Mouse (Mus musculus) heart, postnatal 36 days (tissue): Measurements from ENCODE around the gene Atf5. TPM values are rescaled to one million over a fixed set of nuclear protein-coding genes. Genes with fewer than 3 reads are reported as not detected.
A peak's percentile ranks its signal among the peaks of the same experiment; 100 is the strongest.

Source experiments
- DNase-seq, 2 experiments: peaks; one replicate each; pipeline ENCODE4 v3.0.0; 2021 to 2022
- intact Hi-C: fragments of 180-260 bp; cut with DNase I; formaldehyde crosslinking; loops from one replicate; pipeline ENCODE4 v1.15.1; 2025
- total RNA-seq, 2 experiments: library from RNA; stranded (reverse); gene quantifications; 2 replicates each; pipeline ENCODE4 v1.2.3; 2021

Gene Atf5
- total RNA-seq = 10 to 100 TPM; 54.3 to 62.0 TPM

DNA sequence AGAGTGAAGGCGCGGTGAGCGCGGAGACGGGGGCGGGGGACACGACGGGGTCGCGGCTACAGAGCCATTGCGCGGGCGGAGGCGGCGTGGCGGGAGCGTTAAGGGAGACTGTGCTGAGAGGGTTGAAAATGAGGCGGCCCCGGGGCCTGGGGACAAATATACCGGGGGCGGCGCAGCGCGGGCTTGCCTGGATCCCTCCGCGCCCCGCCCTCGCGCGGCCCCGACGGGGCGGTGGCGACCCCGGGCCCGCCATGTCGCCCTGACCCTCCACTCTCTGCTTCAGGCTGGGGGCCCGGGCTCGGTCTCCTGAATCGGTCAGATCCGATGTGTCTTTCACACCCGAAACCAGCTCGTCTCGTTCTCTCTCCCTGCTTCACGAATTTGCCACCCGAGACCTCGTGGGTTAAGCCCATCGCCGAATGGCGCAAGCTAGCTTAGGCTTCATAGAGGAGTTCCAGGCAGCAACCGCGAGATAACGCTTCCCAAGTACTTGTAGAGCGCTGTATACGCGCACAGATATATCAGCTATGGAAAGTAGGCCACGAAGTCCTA, at the start of gene Atf5:
Gene Atf5, minus strand, starts transcription at position 189 of the 552 bp plus-strand sequence.
- intact Hi-C loops = no loop called here
- peak; percentile 68 to 81 for DNase-seq

DNA sequence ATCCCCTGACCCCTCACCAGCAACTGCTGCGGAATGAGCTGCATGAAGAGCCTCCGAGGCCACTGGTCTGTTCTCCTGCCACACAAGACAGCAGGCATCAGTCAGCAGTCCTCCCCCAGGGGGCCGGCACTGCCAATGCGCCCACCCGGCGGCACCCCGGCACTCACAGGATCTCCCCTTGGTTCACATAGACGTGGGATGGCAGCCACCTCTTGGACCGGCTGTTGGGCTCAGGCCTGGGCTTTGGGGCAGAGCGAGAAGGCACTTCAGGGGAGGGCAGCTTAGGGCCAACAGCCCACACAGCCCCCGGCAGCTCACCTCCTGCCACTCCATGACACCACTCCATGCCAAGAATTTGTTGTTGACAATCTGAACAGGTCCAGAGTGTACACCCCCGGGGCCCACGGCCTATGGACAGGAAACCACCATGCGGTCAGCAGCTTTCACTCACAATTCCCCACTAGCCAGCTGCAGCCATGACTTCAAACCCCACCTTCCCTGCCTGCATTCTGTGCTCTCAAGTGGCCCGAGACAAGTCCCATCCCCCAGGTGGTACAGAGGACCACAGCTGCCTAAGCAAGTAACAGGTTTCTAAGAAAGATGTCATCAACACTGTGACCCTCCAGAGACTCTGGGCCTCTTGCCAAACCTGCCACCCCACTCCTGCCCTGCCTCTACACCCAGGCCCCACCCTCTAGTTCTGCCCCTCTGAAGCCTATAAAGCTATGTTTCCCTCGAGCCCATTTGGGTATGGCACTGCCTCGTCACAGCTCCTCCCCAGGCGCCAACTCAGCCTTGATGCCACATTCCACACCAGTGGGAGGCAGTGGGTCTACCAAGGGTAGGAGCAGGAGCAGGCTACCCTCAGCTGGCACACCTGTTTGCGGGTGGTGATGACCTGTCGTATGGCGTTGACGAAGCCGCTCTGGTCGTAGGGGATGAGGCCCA, 48.4 kb upstream of the Atf5 start:
- intact Hi-C loops = no loop called here
- DNase-seq = no peak

DNA sequence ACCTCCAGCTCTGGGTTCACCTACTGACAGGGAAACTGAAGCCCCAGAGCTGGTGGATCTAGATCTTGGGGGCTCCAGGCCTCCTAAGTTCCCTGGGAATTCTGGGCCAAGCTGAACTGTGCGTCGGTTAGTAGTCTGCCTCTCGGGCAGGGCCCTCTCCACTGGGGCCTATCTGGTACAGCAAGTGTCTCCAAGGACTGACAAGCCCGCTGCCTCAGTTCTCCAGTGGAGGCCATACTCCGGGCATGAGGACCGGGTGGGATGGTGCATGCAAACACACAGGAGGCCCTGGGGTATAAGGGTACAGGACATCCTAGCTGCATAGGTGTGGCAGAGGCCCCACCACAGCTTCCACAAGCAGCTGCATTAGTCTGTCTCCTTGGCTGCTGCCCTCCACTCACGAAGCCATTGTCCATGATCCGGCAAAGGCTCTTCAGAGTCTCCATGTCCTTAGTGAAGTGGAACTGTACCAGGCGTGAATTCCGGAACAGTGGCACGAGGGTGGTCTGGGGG, 47.6 kb upstream of the Atf5 start:
- intact Hi-C loops = no loop called here
- DNase-seq = no peak

DNA sequence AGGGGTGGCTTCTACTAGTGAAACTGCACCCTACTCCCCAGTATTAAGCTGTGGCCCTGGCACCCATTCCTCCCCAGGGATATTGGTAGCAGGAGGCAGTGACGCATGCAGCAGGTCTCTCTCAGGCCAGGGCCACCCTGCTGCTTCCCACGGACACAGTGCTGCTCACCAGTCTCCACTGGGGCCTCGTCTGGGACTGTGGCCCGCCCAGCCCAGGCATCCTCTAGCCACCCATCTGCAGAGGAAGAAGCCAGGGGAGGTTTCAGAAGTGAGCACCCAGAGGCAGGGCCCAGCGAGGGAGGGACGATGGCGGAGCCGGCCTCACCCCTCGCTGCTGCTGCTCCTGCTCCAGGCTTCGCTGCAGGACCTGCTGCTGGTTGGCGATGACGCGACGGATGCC, 46.8 kb upstream of the Atf5 start:
- DNase-seq = no peak
- intact Hi-C loops = no loop called here

DNA sequence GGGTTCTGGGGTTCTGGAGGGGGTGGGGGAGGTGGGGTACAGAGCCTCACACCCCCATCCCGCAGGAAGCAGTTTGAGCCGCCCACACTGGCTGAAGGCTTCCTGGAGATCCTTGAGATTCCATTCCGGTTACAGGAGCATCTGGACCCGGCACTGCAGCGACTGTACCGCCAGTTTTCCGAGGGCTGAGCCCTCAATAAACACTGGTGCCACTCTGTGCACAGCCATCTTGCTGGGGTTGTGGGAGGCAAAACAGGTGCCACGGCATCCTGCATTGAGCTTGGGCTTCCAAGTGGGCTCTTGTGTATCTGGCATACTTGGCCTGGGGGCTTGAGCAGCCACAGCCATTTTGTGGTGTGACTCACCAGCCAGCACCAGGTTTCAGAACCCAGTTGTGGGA, 46.0 kb upstream of the Atf5 start:
- no peak for DNase-seq
- intact Hi-C loops = no loop called here

DNA sequence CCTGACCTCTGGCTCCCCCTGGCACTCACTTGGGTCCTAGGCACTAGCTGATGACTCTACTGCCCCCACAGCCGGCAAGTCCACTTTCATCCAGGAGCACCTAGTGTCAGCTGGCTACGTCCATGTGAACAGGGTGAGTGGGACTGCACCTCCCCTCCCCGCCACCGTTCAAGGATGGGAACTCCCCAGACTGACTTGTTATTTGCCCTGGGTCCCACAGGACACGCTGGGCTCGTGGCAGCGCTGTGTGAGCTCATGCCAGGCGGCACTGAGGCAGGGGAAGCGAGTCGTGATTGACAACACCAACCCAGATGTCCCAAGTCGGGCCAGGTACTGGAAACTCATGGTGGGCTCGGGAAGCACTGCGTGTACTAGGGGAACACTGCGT, 45.0 kb upstream of the Atf5 start:
- no peak for DNase-seq
- intact Hi-C loops = no loop called here

DNA sequence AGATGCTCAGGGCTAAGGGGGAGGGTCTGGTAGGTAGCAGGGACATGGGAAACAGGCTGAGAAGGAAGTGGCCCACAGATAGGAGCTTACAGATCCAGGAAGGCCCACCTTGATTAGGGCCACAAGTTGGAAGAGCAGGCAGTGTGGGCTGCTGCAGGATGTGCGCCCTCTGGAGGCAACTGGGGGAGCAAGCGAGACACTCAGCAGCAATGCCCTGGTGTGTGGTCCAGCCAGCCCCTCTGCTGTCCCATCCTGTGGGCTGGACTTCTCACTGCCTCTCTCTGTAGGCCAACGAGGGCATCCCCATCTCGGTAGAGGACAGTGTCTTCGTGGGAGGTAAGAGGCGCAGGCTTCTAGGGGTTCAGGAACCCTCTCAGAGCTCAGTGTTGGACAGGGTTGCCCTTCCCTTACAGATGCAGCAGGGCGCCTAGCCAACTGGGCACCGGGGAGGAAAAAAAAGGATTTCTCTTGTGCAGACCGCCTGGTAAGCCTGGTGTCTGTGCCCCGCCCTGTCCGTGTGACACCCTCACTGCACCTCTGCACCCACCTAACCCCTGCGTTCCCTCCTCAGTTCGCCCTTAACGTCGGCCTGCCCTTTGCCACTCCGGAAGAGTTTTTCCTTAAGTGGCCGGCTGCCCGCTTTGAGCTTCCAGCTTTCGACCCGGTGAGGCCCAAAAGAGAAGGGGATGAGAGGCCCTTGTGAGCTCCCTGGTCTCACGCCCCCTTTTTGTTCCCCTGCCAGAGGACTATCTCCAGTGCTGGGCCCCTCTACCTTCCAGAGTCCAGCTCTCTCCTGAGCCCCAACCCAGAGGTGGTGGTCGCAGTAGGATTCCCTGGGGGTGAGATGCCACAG, 44.3 kb upstream of the Atf5 start:
- peak; percentile 68 to 76 for DNase-seq
- intact Hi-C loops = no loop called here

DNA sequence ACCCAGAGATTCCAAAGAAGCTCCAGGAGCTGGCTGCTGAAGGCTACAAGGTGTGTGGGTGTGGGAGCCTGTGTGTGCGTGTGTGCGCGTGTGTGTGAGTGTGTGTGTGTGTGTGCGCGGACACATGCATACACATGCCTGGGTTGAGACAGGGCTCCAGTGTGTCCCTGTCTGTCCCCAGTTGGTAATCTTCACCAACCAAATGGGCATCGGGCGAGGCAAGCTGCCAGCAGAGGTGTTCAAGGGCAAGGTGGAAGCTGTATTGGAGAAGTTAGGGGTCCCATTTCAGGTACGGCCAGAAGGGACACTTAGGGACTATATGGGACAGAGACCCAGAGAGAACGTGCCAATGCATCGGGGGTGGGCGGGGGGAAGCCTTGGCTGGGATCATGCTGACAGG, 43.4 kb upstream of the Atf5 start:
- intact Hi-C loops = loop anchor here (5.0 kb wide), 1 partner anchor 37 kb away; the partner anchor contains the start of gene Fuz
- no peak for DNase-seq

DNA sequence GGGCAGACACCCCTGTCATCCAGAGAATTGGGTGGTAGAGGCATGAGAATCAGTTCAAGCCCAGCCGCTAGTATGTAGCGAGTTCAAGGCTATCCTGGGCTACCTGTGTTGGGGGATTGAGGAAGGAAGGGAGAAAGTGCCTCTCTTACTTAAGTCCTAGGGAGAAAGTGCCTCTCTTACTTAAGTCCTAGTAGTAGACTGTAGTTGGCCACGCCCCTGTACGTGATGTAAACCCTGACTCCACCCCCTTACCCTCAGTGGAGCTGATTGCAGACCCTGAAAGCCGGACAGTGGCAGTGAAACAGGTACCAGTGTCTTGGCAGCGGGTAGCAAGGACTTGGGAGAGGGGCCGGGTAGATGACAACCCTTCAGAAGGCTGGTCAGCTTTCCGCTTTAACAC, 41.4 kb upstream of the Atf5 start:
- intact Hi-C loops = loop anchor here (5.0 kb wide), 1 partner anchor 39 kb away; the partner anchor contains the start of gene Fuz
- no peak for DNase-seq

DNA sequence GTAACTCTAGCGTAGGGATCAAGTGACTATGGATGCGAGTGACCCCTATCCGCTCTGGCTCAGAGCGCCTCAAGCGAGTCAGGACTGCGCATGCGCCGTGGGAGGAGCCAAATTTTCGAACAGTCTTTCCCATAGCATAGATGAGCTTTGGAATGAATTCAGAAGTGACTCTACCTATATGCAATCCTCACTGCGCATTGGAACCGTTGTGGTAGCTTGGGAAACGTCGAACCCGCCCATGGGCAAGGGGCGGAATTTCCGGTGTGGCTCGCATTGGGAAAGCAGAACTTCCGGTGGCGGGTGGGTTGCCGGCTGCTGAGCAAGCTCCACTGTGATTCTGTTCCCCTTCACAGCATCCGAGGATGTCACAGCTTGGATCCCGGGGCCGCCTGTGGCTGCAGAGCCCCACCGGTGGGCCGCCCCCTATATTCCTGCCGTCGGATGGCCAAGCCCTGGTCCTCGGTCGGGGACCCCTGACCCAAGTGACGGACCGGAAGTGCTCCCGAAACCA, 40.6 kb upstream of the Atf5 start, which contains the start of gene Pnkp:
Gene Pnkp, plus strand, starts transcription at position 98 of the 511 bp plus-strand sequence.
- intact Hi-C loops = loop anchor here (5.0 kb wide), 1 partner anchor 40 kb away; the partner anchor contains the start of gene Fuz
- DNase-seq = peak; percentile 83 to 90

DNA sequence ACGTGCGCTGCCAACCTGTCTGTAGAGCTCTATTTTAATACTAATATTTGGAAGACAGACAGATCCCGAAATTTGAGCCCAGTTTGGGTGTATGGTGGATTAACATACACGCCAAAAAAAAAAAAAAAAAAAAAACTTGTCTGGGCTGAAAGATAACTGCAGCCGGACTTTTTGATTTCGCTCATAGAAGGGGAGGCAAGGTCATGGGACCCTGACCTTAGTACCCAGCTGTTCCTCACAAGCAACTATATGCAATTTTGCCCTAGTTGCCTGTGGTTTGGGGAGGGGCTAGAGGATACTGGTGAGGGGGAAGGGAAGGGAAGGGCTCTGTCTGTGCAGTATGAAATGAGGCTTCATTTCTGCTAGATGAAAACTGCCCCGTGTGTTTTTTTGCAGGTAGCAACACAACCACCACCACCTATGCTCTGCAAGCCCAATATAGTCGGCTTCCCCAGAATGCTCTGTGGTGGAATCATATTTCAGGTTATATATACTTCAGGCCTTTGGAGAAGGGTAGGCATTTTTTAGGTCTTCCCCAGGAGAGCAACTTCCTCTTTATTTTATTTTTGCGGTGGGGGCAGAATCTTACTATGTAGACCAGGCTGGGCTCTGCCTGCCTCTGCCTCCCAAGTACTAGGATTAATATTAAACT, 39.9 kb upstream of the Atf5 start:
- intact Hi-C loops = loop anchor here (5.0 kb wide), 1 partner anchor 41 kb away; the partner anchor contains the start of gene Fuz
- no peak for DNase-seq

DNA sequence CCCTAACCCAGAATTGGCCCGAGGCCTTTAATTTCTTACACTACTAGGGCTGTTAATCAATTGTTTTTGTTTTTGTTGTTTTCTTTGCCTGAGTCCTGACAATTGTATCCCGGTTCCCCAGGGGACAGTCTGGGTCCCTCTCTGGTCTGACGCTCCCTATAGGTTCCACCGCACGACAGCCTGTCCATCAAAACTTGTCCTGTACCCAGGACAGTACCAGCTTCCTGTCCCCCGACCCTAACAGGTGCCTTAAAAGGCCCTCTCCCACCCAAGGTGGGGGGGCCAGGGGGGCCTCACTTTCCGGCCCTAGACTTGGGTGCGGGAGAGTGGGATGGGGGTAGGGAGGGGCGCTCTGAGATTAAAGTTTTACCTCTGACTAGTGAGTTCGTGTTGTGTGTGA, 38.6 kb upstream of the Atf5 start:
- no peak for DNase-seq
- intact Hi-C loops = loop anchor here (2.0 to 5.0 kb wide), 2 partner anchors 14 to 42 kb away; partner anchors contain the start of genes Fuz and Ptov1

DNA sequence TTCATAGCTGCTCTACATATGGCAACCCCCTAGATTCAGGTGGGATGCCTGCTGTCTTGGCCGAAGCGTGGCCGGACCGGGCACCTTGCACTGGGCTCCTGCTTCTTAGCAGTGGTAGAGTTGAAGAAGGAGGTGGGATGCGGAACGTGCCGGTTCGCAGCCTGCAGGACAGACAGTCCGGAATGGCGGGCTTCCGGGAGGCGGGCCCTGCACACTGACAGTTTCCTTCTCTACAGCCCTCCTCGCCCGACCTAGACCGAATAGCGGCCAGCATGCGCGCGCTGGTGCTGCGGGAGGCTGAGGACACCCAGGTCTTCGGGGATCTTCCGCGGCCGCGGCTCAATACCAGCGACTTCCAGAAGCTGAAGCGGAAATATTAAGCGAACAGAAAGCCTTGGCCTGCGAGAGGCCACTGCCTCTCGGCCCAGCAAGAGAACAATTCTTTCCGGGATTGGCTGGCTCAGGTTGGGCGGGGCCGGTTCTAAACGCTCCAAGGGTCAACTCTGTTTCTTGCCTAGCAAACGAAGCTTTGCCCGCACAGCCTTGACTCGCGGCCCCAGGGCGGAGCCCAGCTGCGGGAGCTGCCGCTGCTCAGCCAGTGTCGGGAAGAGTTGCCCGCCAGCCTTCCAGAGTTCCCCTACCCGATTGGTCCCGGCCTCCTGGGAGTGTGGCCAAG, 38.0 kb upstream of the Atf5 start:
- intact Hi-C loops = loop anchor here (2.0 to 5.0 kb wide), 2 partner anchors 14 to 43 kb away; partner anchors contain the start of genes Fuz and Ptov1
- peak; percentile 83 to 92 for DNase-seq

DNA sequence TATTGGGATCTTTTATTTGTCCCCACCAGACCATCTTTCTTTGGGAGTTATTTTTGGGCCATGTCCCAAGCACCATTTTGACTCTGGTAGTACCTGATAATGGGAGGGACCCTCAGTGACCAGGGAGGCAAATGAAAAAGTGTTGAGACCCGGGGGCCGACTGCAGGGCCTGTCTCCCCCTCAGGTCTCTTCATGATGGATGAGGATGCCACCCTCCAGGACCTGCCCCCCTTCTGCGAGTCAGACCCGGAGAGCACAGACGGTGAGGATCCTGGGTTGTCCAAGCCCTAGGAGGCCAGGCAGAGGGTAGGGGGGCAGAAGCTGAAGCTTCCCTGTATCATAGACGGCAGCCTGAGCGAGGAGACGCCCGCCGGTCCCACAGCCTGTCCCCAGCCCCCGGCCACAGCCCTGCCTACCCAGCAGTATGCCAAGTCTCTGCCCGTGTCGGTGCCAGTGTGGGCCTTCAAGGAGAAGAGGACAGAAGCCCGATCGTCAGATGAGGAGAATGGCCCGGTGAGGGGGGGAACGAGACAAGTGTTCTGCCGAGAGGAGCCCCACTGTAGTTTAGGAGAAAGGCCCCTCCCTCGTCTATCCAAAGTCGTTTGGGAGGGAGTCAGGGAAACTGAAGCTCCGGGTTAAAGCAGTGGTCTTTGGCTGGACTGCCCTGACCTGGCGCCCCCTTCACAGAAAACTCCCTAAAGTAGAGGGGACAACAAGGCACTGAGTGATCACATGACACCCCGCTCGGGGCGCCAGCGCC, 37.3 kb upstream of the Atf5 start:
- intact Hi-C loops = loop anchor here (2.0 kb wide), 1 partner anchor 15 kb away; the partner anchor contains the start of gene Ptov1
- no peak for DNase-seq

DNA sequence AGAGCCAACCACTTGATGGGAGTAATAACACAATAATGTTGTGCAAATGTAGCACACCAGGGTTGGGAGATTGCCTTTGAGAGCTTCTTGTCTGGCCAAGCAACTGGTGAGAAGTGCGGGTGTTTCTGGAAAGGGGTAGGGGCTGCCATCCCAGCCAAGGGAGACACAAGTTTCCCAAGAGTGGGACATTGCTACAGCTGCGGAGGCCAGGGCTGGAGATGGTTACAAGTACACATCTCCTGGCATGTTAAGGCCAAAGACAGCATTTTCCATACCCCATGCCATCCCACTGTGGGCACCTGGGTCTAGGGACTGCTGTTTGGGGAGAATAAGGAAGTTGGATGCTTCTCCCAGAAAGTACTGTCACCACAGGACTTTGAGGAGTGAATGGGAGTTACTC, 36.6 kb upstream of the Atf5 start:
- intact Hi-C loops = no loop called here
- no peak for DNase-seq

DNA sequence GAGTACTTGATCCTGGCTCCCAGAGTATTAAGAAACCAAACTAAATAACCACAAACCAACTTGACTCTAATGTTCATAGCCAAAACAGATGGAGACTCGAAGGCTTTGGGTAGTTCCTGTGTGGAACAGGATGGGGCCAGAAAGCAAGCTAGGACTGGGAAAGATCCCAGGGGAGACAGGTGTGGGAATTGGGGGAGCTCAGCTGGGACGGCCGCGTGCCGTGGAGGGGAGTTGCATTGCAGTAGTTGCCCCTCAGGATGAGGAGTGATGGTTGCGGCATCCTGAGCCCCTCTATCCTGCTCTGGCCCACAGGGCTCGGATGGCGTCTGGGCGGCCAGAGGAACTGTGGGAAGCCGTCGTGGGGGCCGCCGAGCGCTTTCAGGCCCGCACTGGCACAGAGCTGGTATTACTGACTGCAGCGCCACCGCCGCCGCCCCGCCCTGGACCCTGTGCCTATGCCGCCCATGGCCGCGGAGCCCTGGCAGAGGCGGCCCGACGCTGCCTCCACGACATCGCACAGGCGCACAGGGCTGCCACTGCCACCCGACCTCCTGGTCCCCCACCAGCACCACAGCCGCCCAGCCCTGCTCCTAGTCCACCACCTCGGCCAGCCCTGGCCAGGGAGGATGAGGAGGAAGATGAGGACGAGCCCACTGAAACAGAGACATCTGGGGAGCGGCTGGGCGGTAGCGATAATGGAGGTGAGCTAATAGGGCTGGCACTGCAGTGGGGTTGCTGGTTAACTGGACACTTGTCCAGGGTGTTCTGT, 36.0 kb upstream of the Atf5 start:
- intact Hi-C loops = no loop called here
- no peak for DNase-seq

DNA sequence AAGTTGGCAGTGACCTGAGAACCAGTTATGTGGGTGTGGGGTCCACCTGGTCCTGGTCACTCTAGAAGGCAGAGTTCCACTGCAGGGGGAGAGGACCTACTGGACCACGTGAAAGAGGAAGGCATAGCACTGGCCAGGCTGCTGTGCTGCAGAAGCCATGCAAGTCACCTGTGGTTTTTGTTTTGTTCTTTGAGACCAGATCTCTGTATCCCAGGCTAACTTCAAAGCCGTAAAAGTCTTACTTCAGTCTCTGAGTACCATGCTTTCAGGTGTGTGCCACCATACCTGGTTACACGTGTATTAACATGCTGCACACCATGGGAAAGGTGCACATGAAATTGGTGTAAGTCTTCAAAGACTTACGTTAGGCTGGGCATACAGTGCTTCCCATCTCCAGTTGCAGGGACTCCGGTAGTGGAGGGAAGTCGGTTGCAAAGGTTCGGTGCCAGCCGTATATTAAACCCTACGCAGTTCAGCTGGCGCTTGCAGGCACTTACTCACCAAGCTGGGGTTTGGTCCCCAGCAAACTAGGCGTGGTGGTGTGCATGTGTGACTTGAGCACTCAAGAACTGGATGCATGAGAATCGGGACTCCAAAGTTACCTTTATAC, 35.3 kb upstream of the Atf5 start:
- intact Hi-C loops = no loop called here

More for the DNA sequence above, 35.3 kb upstream of the Atf5 start:
- DNase-seq = no peak
